Mouse (Mus musculus) right cerebral cortex, postnatal 4 days (tissue): Measurements from ENCODE around the gene Armh3.
A peak's percentile ranks its signal among the peaks of the same experiment; 100 is the strongest.
"Not testable (repeated sequence)": the region's sequence is repeated elsewhere in the genome, so short reads cannot be mapped to it uniquely, and the experiment has no call there.

Experiments
- DNase-seq: peaks from one replicate; pipeline ENCODE4 v3.0.0-alpha.2; 2022

Gene Armh3

DNA sequence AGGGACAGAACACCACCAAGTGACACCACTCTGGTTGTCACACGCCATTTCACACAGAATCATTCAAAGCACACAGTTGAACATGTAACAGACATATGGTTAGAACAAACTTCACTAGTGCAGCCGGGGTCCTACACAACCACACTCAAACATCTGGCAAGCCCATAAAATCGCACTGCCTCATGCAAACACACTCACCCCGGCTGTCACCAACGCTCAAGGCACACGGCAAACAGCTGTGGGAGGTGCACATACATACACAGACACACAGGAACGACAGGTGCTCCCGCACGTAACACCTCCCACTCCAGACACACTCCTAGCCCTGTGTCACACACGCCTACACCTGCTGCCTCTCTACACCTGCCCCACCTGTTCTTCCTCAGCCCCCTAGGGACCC, 183.1 kb downstream of the Armh3 start:
- DNase-seq: no peak

DNA sequence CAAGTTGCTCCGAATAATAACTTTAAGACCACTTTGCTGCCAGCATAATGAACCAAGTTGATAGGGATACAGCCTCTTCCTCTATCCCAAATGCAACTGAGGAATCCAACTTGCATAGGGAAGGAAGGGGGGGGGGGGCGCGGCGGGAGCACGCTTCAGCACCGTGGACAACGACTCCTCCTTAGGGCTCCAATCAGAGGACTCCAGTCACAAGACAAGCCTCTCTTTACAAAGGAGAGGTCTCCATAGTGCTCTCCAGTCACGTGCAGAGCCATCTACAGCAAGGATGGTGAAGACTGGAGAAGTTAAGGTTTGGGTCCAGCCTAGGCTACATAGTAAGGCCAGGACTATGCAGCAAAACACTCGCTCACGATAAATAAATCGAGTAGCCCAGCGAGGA, 184.5 kb downstream of the Armh3 start:
- DNase-seq: no peak

DNA sequence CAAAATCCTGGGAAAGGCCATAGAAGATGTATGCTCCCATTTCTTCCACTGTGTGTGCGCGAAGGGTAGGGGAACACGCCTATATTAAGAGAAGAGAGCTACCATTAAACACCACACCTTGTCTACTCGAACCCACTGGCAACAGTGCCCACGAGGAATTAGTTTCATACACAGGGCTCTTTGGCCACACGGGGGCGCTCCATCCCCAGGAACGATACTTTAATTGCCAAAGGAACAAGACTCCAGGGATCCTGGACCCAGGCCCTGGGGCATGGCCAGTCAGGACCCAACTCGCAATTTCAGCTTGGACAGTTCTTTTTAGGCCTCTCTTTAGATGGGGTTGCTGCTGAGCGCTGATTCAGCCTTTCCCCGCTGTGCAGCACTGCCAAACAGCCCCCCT, 185.0 kb downstream of the Armh3 start:
- peak; percentile 99 for DNase-seq

DNA sequence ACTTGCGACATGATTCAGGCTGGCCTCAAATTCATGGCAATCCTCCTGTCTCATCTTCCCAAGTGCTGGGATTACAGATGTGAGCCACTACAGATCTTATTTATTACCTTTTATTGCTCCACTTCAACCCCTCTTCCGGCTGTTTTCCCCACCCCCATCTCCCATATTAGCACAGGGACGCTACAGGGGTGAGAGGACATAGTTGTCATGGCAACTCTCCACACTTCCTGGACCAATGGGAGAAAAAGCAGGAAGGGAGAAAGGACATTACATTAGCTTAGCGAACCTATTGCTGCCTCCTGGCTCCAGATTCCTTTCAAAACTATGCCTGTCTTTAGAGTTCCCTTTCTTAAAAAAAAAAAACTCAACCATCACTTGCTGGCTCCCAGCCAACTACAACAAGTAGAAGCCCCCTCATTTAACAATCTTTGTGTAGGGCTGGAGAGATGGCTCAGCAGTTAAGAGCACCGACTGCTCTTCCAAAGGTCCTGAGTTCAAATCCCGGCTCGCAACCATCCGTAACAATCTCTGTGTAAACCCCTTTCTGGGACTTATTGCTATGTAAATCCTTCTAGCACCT, 185.5 kb downstream of the Armh3 start:
- no peak for DNase-seq

DNA sequence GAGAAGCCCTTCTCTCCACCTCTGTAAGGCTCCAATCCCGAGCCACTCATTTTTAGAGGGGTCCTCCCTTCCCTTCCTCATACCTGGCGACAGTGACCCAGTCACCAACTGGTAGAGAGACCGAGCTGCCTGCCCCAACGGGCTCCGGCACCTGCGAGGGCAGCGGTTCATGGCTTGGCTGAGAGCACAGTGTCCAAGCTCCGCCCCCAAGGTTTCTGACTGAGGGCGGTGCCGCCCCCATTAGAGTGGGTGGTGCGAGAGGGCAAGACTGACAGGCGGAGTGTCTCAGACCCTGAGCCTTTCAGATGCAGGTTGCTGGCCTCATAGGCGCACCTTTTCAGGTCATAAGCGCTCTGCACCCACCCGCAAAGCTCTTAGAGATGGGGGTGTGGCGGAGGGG, 186.2 kb downstream of the Armh3 start:
- DNase-seq: peak; percentile 22

DNA sequence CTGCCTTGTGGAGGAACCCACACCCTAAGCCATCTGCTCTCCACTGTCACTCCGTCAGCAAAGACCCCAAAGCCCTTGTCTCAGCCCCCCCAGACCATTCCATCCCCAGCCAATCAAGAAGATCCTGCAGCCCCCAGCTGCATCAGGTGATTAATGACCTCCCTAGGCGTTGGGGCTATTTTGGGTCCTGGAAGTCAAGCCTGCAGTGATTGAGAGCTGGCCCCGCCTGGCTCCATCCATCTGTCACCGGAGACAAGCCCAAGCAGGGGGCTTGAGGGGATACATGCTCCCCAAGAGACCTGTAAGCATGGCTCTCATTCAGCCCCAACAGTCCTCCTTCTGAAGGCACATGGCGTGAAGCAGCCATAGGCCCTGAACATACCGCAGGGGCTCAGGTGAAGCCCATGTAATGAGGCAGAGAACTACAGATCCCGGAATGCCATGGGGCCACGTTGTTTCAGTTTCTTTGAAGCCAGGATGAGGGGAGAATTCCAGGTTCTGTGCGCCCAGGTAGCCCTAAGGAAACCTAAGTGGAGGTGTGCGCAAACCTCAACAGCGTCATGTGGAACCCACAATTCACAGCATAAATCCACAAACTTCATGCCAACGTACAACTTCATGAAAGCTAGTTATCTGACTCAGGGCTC, 187.1 kb downstream of the Armh3 start:
- no peak for DNase-seq

DNA sequence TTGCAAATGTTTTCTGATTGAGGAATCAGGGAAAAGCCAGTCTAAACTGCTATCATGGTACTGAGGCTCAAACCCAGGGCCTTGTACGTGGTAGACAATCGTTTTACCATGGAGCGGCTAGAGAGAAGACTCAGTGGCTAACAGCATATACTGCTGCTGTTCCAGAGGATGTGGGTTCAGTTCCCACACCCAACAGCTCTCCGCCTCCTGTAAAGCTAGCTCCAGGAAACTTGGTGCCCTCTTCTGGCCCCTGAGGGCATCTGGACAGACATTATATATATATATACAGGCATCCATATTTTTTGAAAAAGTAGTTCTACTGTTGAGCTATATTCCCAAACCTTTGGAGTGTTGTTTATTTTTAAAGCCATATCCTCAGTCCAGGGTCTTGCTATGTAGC, 190.6 kb downstream of the Armh3 start:
- no peak for DNase-seq

DNA sequence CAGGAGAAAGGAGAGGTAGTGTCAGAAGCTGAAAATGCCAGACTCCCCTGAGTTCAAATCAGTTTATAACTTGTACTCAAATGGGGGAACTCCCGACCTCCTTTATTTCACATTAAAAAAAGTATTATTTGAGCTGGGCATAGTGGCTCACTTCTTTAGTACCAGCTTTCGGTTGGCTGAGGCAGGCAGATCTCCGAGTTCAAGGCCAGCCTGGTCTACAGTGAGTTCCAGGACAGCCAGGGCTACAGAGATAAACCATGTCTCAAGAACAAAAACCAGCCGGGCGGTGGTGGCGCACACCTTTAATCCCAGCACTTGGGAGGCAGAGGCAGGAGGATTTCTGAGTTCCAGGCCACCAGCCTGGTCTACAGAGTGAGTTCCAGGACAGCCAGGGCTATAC, 192.5 kb downstream of the Armh3 start:
- not testable (repeated sequence) for DNase-seq

DNA sequence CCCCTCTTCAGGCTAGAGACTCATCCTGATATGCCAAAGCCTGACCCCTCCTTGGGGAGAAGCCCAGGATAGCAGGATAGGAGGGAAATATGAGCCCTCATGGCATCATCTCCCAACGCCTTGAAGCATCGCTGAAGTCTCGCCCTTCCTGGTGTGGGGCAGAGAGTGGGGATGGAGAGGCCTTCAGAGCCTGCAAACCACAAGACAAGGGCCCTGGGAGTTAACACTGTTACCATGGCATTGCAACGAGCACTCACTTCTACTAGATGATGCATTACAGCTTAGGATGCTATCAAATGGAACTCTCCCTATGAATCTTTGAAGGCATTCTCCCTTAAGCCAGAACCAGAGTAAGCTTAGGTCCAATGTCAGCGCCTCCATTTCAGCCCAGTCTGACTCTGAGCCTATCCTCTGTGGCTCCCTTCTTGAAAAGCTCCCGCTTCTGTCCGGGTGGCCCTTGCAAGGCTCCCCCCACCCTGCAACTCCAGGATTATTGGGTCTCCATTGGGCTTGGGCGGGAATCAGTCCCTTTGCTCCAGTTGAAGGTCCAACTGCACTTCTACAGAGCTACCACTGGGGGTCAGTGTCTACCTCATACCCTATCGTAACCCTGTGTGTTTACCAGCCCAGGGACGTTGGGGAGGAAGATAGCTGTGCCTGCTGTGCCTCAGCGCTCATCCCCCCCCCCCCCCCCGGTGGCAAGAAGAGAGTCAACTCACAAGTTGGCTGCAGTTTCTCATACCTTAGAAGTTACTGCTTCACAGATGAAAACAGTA, 193.5 kb downstream of the Armh3 start:
- no peak for DNase-seq

DNA sequence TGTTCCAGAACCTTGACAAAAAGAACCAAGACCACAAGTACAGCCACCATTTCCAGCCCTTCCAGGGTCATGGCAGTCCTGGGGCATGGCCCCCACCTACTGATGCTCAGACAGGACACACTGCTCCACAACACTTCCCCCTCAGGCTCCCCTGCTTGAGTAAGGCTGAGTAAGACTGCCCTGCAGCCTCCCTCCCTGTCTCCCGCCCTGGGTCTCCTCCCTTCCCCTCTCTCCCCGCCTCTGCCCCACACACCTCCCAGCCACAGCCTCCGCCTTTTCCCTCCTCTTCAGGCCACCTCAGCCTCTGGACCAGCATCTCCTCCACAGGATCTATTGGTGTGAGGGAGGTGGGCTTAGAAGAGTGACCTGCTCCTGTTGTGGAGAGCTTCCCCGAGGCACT, 194.9 kb downstream of the Armh3 start:
- DNase-seq: no peak

DNA sequence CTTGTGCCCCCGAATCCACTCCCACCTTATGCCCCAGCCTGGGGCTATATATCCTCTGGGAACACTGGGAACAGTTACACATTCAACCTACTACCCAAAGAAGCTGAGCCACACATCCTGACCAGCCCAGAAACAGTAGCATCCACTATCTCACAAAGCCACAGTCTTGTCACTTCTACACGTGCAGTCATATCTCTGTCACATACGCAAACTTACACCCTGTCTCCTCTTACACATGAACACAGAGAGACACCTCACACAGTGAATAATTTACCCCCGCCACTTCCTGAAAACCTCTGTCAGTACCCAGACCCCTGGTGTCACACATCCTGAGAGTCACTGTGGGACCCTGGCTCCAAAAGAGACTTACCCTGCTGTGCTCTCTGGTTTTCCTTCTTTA, 195.6 kb downstream of the Armh3 start:
- no peak for DNase-seq

GRCm38 (mm10) chr19:45796879-45797278, 201.4 kb downstream of the Armh3 start:
- no peak for DNase-seq

DNA sequence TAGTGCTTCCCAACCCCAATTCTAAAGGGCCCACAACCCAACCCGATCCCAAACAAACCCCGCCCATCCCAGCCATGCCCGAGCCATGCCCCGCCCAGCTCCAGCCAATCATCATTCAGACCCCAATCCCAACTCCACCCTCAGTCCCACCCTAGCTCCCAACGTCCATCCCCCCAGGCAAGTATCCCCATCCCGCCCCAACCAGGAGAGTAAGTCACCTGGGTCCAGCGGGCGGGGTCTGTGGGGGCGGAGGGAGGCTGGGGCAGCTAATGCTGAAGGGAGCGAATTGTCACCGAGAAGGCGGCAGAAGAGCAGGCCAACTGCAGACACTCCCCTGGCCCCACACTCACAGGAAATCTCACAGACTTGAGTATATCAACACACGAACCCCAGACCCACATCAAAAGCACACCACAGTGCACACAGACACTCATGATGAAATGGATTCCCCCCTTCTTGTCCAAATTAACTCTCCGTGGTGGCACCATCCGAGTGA, 202.2 kb downstream of the Armh3 start:
- DNase-seq: no peak

DNA sequence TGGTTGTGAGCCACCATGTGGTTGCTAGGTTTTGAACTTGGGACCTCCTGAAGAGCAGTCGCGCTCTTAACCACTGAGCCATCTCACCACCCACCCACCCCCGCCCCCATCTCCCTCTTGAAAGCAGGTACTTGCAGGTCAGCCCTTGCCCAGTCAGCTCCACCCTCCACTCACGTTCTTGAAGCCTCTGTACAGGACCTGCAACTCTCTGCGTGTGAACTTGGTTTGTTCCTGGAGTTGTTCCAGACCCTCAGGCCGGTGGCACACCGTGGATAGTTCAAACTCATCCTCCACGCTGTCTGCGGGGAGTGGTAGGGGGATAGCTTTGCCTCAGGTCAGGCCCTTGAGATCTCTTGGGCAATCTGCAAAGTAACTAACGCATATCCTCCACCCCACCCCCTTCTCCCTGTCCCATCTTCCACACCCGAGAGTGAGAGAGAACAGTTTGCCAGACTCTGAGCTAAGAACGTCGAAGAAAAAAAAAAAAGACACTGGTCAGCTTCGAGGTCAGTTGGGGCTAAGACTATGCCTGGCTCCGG, 202.8 kb downstream of the Armh3 start:
- DNase-seq: no peak

DNA sequence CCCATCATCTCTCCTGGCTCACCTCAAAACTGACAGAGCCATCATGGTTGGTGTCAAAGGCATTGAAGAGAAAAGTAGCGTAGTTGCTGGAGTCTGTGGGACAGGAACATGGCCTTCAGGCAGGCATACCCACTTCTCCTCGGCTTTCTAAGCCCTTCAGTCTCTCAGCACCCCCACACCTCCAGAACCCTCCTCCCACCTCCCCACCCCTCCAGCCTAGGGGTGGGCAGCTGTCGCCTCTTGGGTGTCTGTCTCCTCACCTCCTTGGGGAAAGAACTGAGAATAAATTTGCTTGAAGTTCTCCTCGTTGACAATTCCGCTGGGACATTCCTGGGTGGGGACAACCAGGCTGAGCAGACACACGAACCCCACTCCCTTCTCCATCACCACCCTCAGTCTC, 203.6 kb downstream of the Armh3 start:
- DNase-seq: no peak

- no peak for DNase-seq
These were observed 205.9 kb downstream of the Armh3 start for GRCm38 (mm10) chr19:45792404-45792803.

GRCm38 (mm10) chr19:45789888-45790874, 208.1 kb downstream of the Armh3 start:
- DNase-seq: no peak

- no peak for DNase-seq
These were observed 208.9 kb downstream of the Armh3 start for GRCm38 (mm10) chr19:45789365-45789764.

- no peak for DNase-seq
These were observed 210.0 kb downstream of the Armh3 start for GRCm38 (mm10) chr19:45788337-45788736.

- no peak for DNase-seq
These were observed 210.8 kb downstream of the Armh3 start for GRCm38 (mm10) chr19:45787450-45787849.

DNA sequence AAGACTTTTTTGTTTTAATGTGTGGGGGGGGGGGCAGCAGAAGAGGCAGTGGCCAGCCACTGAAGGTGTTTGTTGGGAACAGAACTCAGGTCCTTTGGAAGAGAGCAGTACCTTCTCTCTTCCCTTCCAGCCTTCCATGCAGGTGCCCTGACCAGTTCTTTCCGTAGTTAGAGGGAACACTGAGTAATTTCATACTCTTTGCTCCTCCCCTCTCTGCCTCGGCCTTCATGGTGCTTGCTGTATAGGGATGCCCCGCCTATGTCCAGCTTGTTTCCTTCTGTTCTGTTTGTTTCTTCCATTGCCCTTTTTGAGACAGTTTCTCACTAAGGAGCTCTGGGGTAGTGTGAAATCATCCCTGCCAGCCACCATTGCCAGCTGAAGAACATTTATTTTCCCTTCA, 212.8 kb downstream of the Armh3 start:
- no peak for DNase-seq

DNA sequence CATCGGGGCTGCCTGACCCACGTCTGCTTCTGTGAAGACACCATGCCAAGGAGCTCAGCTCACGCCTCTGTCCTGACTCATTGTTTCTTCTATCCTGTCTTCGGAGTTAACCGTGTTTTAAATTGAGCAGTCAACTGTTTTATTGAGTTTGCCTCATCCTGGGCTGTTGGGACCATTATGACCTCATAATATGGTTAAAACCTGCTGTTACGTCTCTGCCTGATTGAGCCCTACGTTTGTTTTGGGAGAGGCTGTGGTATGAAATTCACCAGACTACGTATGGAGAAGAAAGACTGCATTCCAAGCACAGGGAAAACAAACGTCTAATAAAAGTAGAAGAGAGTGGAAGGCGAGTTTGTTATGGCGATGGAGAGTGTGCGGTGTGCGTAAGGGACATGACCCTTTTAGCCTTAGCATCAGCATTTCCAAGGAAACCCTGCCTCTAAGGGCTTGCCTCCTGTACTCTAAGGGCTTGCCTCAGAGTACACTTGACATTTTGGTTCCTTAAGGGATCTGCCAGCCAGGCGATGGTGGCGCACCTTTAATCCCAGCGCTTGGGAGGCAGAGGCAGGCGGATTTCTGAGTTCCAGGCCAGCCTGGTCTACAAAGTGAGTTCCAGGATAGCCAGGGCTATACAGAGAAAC, 214.2 kb downstream of the Armh3 start:
- DNase-seq: no peak
